Mouse (Mus musculus) forebrain, embryonic 16.5 days (tissue): Measurements from ENCODE around the gene Oasl2. TPM values are rescaled to one million over a fixed set of nuclear protein-coding genes. Genes with fewer than 3 reads are reported as not detected.

ENCODE experiments used
- ATAC-seq: fragments of 200-750 bp; cut with Nextera tagmentation; 2 replicates; pipeline ENCODE4 v1.8.0; 2017; ENCODE audit warnings: mild to moderate bottlenecking, moderate library complexity
- H3K27ac ChIP-seq: fragments of 300-500 bp; sonication (generic); 2 replicates; pipeline ENCODE4 v1.5.1; 2014; ENCODE audit warnings: low read length, control low read depth
- H3K27me3 ChIP-seq: fragments of 300-500 bp; sonication (generic); replicated peaks from 2 replicates; pipeline ENCODE4 v1.6.1; 2014; ENCODE audit warnings: low read length; ENCODE audit not compliant: control insufficient read depth, insufficient read depth
- H3K36me3 ChIP-seq: fragments of 300-500 bp; sonication (generic); 2 replicates; pipeline ENCODE4 v1.6.1; 2014; ENCODE audit not compliant: control insufficient read depth, insufficient read depth
- H3K4me1 ChIP-seq: fragments of 300-500 bp; sonication (generic); replicated peaks from 2 replicates; pipeline ENCODE4 v1.6.1; 2014; ENCODE audit warnings: low read length; ENCODE audit not compliant: control insufficient read depth, insufficient read depth
- H3K4me2 ChIP-seq: fragments of 300-500 bp; sonication (generic); 2 replicates; pipeline ENCODE4 v1.6.1; 2014; ENCODE audit warnings: mild to moderate bottlenecking, low read length, control low read depth
- H3K4me3 ChIP-seq: fragments of 300-500 bp; sonication (generic); replicated peaks from 2 replicates; pipeline ENCODE4 v1.5.1; 2014; ENCODE audit warnings: mild to moderate bottlenecking, low read length, control low read depth
- H3K9ac ChIP-seq: fragments of 300-500 bp; sonication (generic); replicated peaks from 2 replicates; pipeline ENCODE4 v1.6.1; 2014; ENCODE audit warnings: low read depth, low read length, control low read depth
- H3K9me3 ChIP-seq: fragments of 300-500 bp; sonication (generic); 2 replicates; pipeline ENCODE4 v1.6.1; 2016; ENCODE audit warnings: low read length; ENCODE audit not compliant: control insufficient read depth
- WGBS: fragments of 180-500 bp; shearing (Covaris S2); extraction: QIAGEN DNeasy Blood & Tissue Kit; methylation state at CpG from one replicate; pipeline ENCODE4 v1.1.7; 2014; 5-methylcytosine and 5-hydroxymethylcytosine counted together
- polyA plus RNA-seq: library from polyadenylated mRNA; unstranded; fragments of >200 nt; fragmentation: Nextera tagmentation; extraction: Ambion mirVana; gene quantifications from 2 replicates; pipeline ENCODE4 v1.2.1, GENCODE M21; 2015

Oasl2 gene
- polyA plus RNA-seq, 1 experiment from 2014 or later = 2.8 TPM

GRCm38 (mm10) chr5:114945072-114945471 is 48.3 kb downstream of the Oasl2 start:
- no peak for ATAC-seq
- Histone ChIP-seq H3K4me2 (no peak overlapping the region), H3K27ac (no peak overlapping the region), H3K36me3 (peaks cover 20% of the 10 kb centered on the region), H3K9ac (no peak overlapping the region), H3K4me1 (peaks cover 10% of the 10 kb centered on the region), H3K9me3 (no peaks in the 10 kb centered on the region), H3K4me3 (no peak overlapping the region), H3K27me3 (no peaks in the 10 kb centered on the region)
- 97% methylated on average over 10 of the region's 10 CpGs for WGBS

- H3K4me1 ChIP-seq = no peaks in the 10 kb centered on the region
- no peak for ATAC-seq
- H3K9me3 ChIP-seq = no peaks in the 10 kb centered on the region
- WGBS = 55% methylated on average over 6 of the region's 6 CpGs
- no peak overlapping the region for H3K27ac ChIP-seq
- no peak overlapping the region for H3K4me3 ChIP-seq
- H3K9ac ChIP-seq = no peak overlapping the region
- peaks cover 20% of the 10 kb centered on the region for H3K36me3 ChIP-seq
- H3K4me2 ChIP-seq = no peak overlapping the region
- H3K27me3 ChIP-seq = no peaks in the 10 kb centered on the region
These were observed 52.2 kb downstream of the Oasl2 start for GRCm38 (mm10) chr5:114948891-114949290.

GRCm38 (mm10) chr5:114949316-114949715 is 52.6 kb downstream of the Oasl2 start:
- no peak for ATAC-seq
- Histone ChIP-seq H3K4me1 (no peaks in the 10 kb centered on the region), H3K27me3 (no peaks in the 10 kb centered on the region), H3K4me3 (no peak overlapping the region), H3K4me2 (no peak overlapping the region), H3K27ac (no peak overlapping the region), H3K36me3 (peaks cover 20% of the 10 kb centered on the region), H3K9me3 (no peaks in the 10 kb centered on the region), H3K9ac (no peak overlapping the region)
- 52% methylated on average over 5 of the region's 5 CpGs for WGBS

- no peaks in the 10 kb centered on the region for H3K27me3 ChIP-seq
- H3K4me1 ChIP-seq = no peaks in the 10 kb centered on the region
- H3K27ac ChIP-seq = no peak overlapping the region
- H3K36me3 ChIP-seq = peaks cover 20% of the 10 kb centered on the region
- no peak for ATAC-seq
- no peak overlapping the region for H3K9ac ChIP-seq
- no peaks in the 10 kb centered on the region for H3K9me3 ChIP-seq
- no peak overlapping the region for H3K4me2 ChIP-seq
- no peak overlapping the region for H3K4me3 ChIP-seq
- 83% methylated on average over 9 of the region's 9 CpGs for WGBS
These were observed 53.1 kb downstream of the Oasl2 start for GRCm38 (mm10) chr5:114949812-114950211.

- H3K27me3 ChIP-seq = no peaks in the 10 kb centered on the region
- H3K4me1 ChIP-seq = no peaks in the 10 kb centered on the region
- ATAC-seq = no peak
- H3K27ac ChIP-seq = no peak overlapping the region
- peaks cover 20% of the 10 kb centered on the region for H3K36me3 ChIP-seq
- H3K9ac ChIP-seq = no peak overlapping the region
- H3K9me3 ChIP-seq = no peaks in the 10 kb centered on the region
- H3K4me3 ChIP-seq = no peak overlapping the region
- no peak overlapping the region for H3K4me2 ChIP-seq
- 56% methylated on average over 12 of the region's 12 CpGs for WGBS
These were observed 53.9 kb downstream of the Oasl2 start for GRCm38 (mm10) chr5:114950669-114951068.

GRCm38 (mm10) chr5:114951279-114951880 is 54.6 kb downstream of the Oasl2 start:
- no peak overlapping the region for H3K4me2 ChIP-seq
- no peak for ATAC-seq
- 81% methylated on average over 21 of the region's 21 CpGs for WGBS
- H3K27me3 ChIP-seq = no peaks in the 10 kb centered on the region
- H3K9ac ChIP-seq = no peak overlapping the region
- no peaks in the 10 kb centered on the region for H3K4me1 ChIP-seq
- no peak overlapping the region for H3K4me3 ChIP-seq
- no peak overlapping the region for H3K27ac ChIP-seq
- peaks cover 13% of the 10 kb centered on the region for H3K36me3 ChIP-seq
- no peaks in the 10 kb centered on the region for H3K9me3 ChIP-seq

- H3K36me3 ChIP-seq = peaks cover 4% of the 10 kb centered on the region; the same call in 1 of the 2 replicates
- no peaks in the 10 kb centered on the region for H3K9me3 ChIP-seq
- no peak overlapping the region for H3K4me2 ChIP-seq
- H3K9ac ChIP-seq = no peak overlapping the region
- H3K4me1 ChIP-seq = no peaks in the 10 kb centered on the region
- H3K27me3 ChIP-seq = no peaks in the 10 kb centered on the region
- H3K27ac ChIP-seq = no peak overlapping the region
- no peak overlapping the region for H3K4me3 ChIP-seq
- ATAC-seq = no peak
- WGBS = 90% methylated on average over 14 of the region's 14 CpGs
These were observed 56.6 kb downstream of the Oasl2 start for GRCm38 (mm10) chr5:114953326-114953725.

GRCm38 (mm10) chr5:114958069-114958468 is 61.3 kb downstream of the Oasl2 start:
- H3K9ac ChIP-seq = no peak overlapping the region
- no peak overlapping the region for H3K4me3 ChIP-seq
- no peaks in the 10 kb centered on the region for H3K27me3 ChIP-seq
- no peak overlapping the region for H3K27ac ChIP-seq
- H3K9me3 ChIP-seq = peaks cover 4% of the 10 kb centered on the region; the same call in 1 of the 2 replicates
- H3K36me3 ChIP-seq = no peaks in the 10 kb centered on the region
- 84% methylated on average over 5 of the region's 5 CpGs for WGBS
- no peak for ATAC-seq
- H3K4me2 ChIP-seq = no peak overlapping the region
- H3K4me1 ChIP-seq = no peaks in the 10 kb centered on the region
